Mouse (Mus musculus) heart, embryonic 13.5 days (tissue): Measurements from ENCODE around the gene Palm2. TPM values are rescaled to one million over a fixed set of nuclear protein-coding genes. Genes with fewer than 3 reads are reported as not detected.

Source experiments
- ATAC-seq: fragments of 200-750 bp; cut with Nextera tagmentation; 2 replicates; pipeline ENCODE4 v1.8.0; 2017; ENCODE audit warnings: moderate TSS enrichment; ENCODE audit not compliant: insufficient number of reproducible peaks, low FRiP score, low TSS enrichment; ENCODE audit errors: extremely low read depth
- H3K27ac ChIP-seq: fragments of 300-500 bp; sonication (generic); replicated peaks from 2 replicates; pipeline ENCODE4 v1.5.1; 2015; ENCODE audit warnings: moderate library complexity, mild to moderate bottlenecking, inconsistent platforms
- H3K27me3 ChIP-seq: fragments of 300-500 bp; sonication (generic); replicated peaks from 2 replicates; pipeline ENCODE4 v1.6.1; 2015; ENCODE audit warnings: mild to moderate bottlenecking, inconsistent platforms
- H3K36me3 ChIP-seq: fragments of 300-500 bp; sonication (generic); 2 replicates; pipeline ENCODE4 v1.6.1; 2015; ENCODE audit warnings: mild to moderate bottlenecking, inconsistent platforms
- H3K4me1 ChIP-seq: fragments of 300-500 bp; sonication (generic); 2 replicates; pipeline ENCODE4 v1.6.1; 2015; ENCODE audit warnings: inconsistent platforms
- H3K4me2 ChIP-seq: fragments of 300-500 bp; sonication (generic); 2 replicates; pipeline ENCODE4 v1.6.1; 2015; ENCODE audit warnings: inconsistent platforms, mild to moderate bottlenecking, moderate library complexity
- H3K4me3 ChIP-seq: fragments of 300-500 bp; sonication (generic); 2 replicates; pipeline ENCODE4 v1.5.1; 2015; ENCODE audit warnings: moderate library complexity, mild to moderate bottlenecking, inconsistent platforms
- H3K9ac ChIP-seq: fragments of 300-500 bp; sonication (generic); 2 replicates; pipeline ENCODE4 v1.6.1; 2015; ENCODE audit warnings: inconsistent platforms, mild to moderate bottlenecking, moderate library complexity
- H3K9me3 ChIP-seq: fragments of 300-500 bp; sonication (generic); 2 replicates; pipeline ENCODE4 v1.6.1; 2016; ENCODE audit warnings: inconsistent platforms
- WGBS: fragments of 180-500 bp; shearing (Covaris S2); methylation state at CpG from one replicate; pipeline ENCODE4 v1.1.7; 2015; ENCODE audit warnings: mixed read lengths; 5-methylcytosine and 5-hydroxymethylcytosine counted together
- polyA plus RNA-seq: library from polyadenylated mRNA; unstranded; fragments of >200 nt; fragmentation: Nextera tagmentation; extraction: Ambion mirVana; gene quantifications from 2 replicates; pipeline ENCODE4 v1.2.1, GENCODE M21; 2015

Palm2 gene
- polyA plus RNA-seq, 1 experiment from 2014 or later, result 22.6 TPM

- Histone ChIP-seq H3K36me3 (peaks cover 42% of the 10 kb centered on the region), H3K4me1 (peaks cover 44% of the 10 kb centered on the region), H3K9ac (no peak overlapping the region), H3K4me2 (no peak overlapping the region), H3K27me3 (no peaks in the 10 kb centered on the region), H3K9me3 (peaks cover 7% of the 10 kb centered on the region), H3K27ac (peak overlapping the region; percentile 48), H3K4me3 (no peak overlapping the region)
- ATAC-seq, result no peak
- WGBS, result 51% methylated on average over 3 of the region's 3 CpGs
Measured at GRCm38 (mm10) chr4:57733445-57733844, 299.4 kb downstream of the Palm2 start.

GRCm38 (mm10) chr4:57735426-57735825, 301.4 kb downstream of the Palm2 start:
- Histone ChIP-seq H3K4me2 (no peak overlapping the region), H3K4me1 (peaks cover 34% of the 10 kb centered on the region), H3K27me3 (no peaks in the 10 kb centered on the region), H3K36me3 (peaks cover 41% of the 10 kb centered on the region), H3K4me3 (no peak overlapping the region), H3K9ac (no peak overlapping the region), H3K9me3 (peaks cover 7% of the 10 kb centered on the region), H3K27ac (no peak overlapping the region)
- WGBS, result 82% methylated on average over 5 of the region's 5 CpGs
- ATAC-seq, result no peak

- H3K27me3 ChIP-seq, result no peaks in the 10 kb centered on the region
- no peak overlapping the region for H3K4me2 ChIP-seq
- no peak for ATAC-seq
- WGBS, result 52% methylated on average over 8 of the region's 8 CpGs
- H3K4me1 ChIP-seq, result peaks cover 45% of the 10 kb centered on the region
- no peak overlapping the region for H3K9ac ChIP-seq
- H3K27ac ChIP-seq, result peak overlapping the region; percentile 39; the same call in 1 of the 2 replicates
- no peak overlapping the region for H3K4me3 ChIP-seq
- H3K36me3 ChIP-seq, result peaks cover 34% of the 10 kb centered on the region
- no peaks in the 10 kb centered on the region for H3K9me3 ChIP-seq
Measured at GRCm38 (mm10) chr4:57738856-57739552, 305.0 kb downstream of the Palm2 start.

- Histone ChIP-seq H3K27me3 (no peaks in the 10 kb centered on the region), H3K36me3 (peaks cover 31% of the 10 kb centered on the region), H3K27ac (no peak overlapping the region), H3K4me3 (no peak overlapping the region), H3K9ac (no peak overlapping the region), H3K9me3 (peaks cover 5% of the 10 kb centered on the region; the same call in 1 of the 2 replicates), H3K4me1 (peaks cover 42% of the 10 kb centered on the region), H3K4me2 (no peak overlapping the region)
- no peak for ATAC-seq
- 53% methylated on average over 11 of the region's 11 CpGs for WGBS
Measured at GRCm38 (mm10) chr4:57743325-57743929, 309.4 kb downstream of the Palm2 start.

GRCm38 (mm10) chr4:57750651-57751050, 316.6 kb downstream of the Palm2 start:
- Histone ChIP-seq H3K36me3 (peaks cover 7% of the 10 kb centered on the region), H3K27me3 (no peaks in the 10 kb centered on the region), H3K9me3 (peaks cover 2% of the 10 kb centered on the region; the same call in 1 of the 2 replicates), H3K4me1 (peaks cover 38% of the 10 kb centered on the region), H3K4me3 (no peak overlapping the region), H3K27ac (peak overlapping the region; percentile 58), H3K9ac (no peak overlapping the region), H3K4me2 (no peak overlapping the region)
- 46% methylated on average over 4 of the region's 4 CpGs for WGBS
- ATAC-seq, result no peak

- H3K4me3 ChIP-seq, result no peak overlapping the region
- 25% methylated on average over 4 of the region's 4 CpGs for WGBS
- ATAC-seq, result no peak
Measured at GRCm38 (mm10) chr4:57751054-57751453, 317.0 kb downstream of the Palm2 start.

GRCm38 (mm10) chr4:57751566-57751965, 317.5 kb downstream of the Palm2 start:
- no peak overlapping the region for H3K4me3 ChIP-seq
- no peaks in the 10 kb centered on the region for H3K9me3 ChIP-seq
- no peaks in the 10 kb centered on the region for H3K27me3 ChIP-seq
- ATAC-seq, result no peak
- H3K27ac ChIP-seq, result peak overlapping the region; percentile 58
- peaks cover 44% of the 10 kb centered on the region for H3K4me1 ChIP-seq
- no peak overlapping the region for H3K4me2 ChIP-seq
- no peak overlapping the region for H3K9ac ChIP-seq
- H3K36me3 ChIP-seq, result no peaks in the 10 kb centered on the region
- WGBS, result 68% methylated on average over 11 of the region's 11 CpGs

More at GRCm38 (mm10) chr4:57751054-57751453, 317.0 kb downstream of the Palm2 start:
- H3K27ac ChIP-seq, result peak overlapping the region; percentile 58
- peaks cover 42% of the 10 kb centered on the region for H3K4me1 ChIP-seq
- H3K9ac ChIP-seq, result no peak overlapping the region
- H3K9me3 ChIP-seq, result no peaks in the 10 kb centered on the region
- peaks cover 3% of the 10 kb centered on the region; the same call in 1 of the 2 replicates for H3K36me3 ChIP-seq
- no peaks in the 10 kb centered on the region for H3K27me3 ChIP-seq
- H3K4me2 ChIP-seq, result no peak overlapping the region

- Histone ChIP-seq H3K36me3 (peaks cover 17% of the 10 kb centered on the region), H3K27me3 (no peaks in the 10 kb centered on the region), H3K4me2 (no peak overlapping the region), H3K9me3 (no peaks in the 10 kb centered on the region), H3K4me1 (peaks cover 46% of the 10 kb centered on the region), H3K4me3 (no peak overlapping the region), H3K27ac (peak overlapping the region; percentile 70), H3K9ac (0 out of 2 replicates have a peak overlapping the region, but pooled peaks have one; percentile 28)
- no peak for ATAC-seq
- 72% methylated on average over 11 of the region's 11 CpGs for whole genome bisulfite sequencing
Measured at GRCm38 (mm10) chr4:57755085-57755484, 321.0 kb downstream of the Palm2 start.

GRCm38 (mm10) chr4:57757997-57758396, 323.9 kb downstream of the Palm2 start:
- no peak for ATAC-seq
- 62% methylated on average over 11 of the region's 11 CpGs for WGBS
- 0 out of 2 replicates have a peak overlapping the region, but pooled peaks have one; percentile 20 for H3K27ac ChIP-seq

More at GRCm38 (mm10) chr4:57757997-57758396, 323.9 kb downstream of the Palm2 start:
- H3K4me1 ChIP-seq, result peaks cover 52% of the 10 kb centered on the region
- peaks cover 20% of the 10 kb centered on the region for H3K36me3 ChIP-seq
- no peak overlapping the region for H3K4me2 ChIP-seq
- H3K9me3 ChIP-seq, result no peaks in the 10 kb centered on the region
- no peak overlapping the region for H3K9ac ChIP-seq
- H3K27me3 ChIP-seq, result no peaks in the 10 kb centered on the region
- no peak overlapping the region for H3K4me3 ChIP-seq
